Mouse (Mus musculus) MEL-GATA-1-ER (cell line): ENCODE data around the gene Mpig6b.

Experiments
- DNase-seq: peaks from one replicate; pipeline ENCODE4 v3.0.0-alpha.2; 2012; ENCODE audit warnings: low read depth; ENCODE audit errors: extremely low read depth

Gene Mpig6b

GRCm38 (mm10) chr17:35088151-35088550, 22.2 kb upstream of the Mpig6b start:
- DNase-seq = no peak

- no peak for DNase-seq
Measured at GRCm38 (mm10) chr17:35085208-35085865, 19.4 kb upstream of the Mpig6b start, which contains the start of gene Ly6g6f. Gene Ly6g6f (minus strand): TSS chr17:35085610.

GRCm38 (mm10) chr17:35083929-35084497, 18.0 kb upstream of the Mpig6b start:
- DNase-seq = no peak

GRCm38 (mm10) chr17:35082841-35083576, 17.0 kb upstream of the Mpig6b start:
- DNase-seq = no peak

- DNase-seq = peak; percentile 56
Measured at GRCm38 (mm10) chr17:35080710-35081109, 14.7 kb upstream of the Mpig6b start.

- DNase-seq = no peak
Measured at GRCm38 (mm10) chr17:35080248-35080647, 14.3 kb upstream of the Mpig6b start.

GRCm38 (mm10) chr17:35079778-35080177, 13.8 kb upstream of the Mpig6b start:
- peak; percentile 99 for DNase-seq

- DNase-seq = no peak
Measured at GRCm38 (mm10) chr17:35077786-35078233, 11.8 kb upstream of the Mpig6b start, which contains the start of gene Ly6g6d. Gene Ly6g6d (minus strand): TSS chr17:35078065.

- DNase-seq = no peak
Measured at GRCm38 (mm10) chr17:35077285-35077684, 11.3 kb upstream of the Mpig6b start.

GRCm38 (mm10) chr17:35076507-35077176, 10.7 kb upstream of the Mpig6b start, which contains the start of gene Ly6g6e:
Gene Ly6g6e (plus strand): TSS chr17:35076902.
- DNase-seq = no peak

- no peak for DNase-seq
Measured at GRCm38 (mm10) chr17:35074097-35074496, 8.1 kb upstream of the Mpig6b start.

GRCm38 (mm10) chr17:35071454-35071853, 5.5 kb upstream of the Mpig6b start:
- no peak for DNase-seq

- DNase-seq = no peak
Measured at GRCm38 (mm10) chr17:35070556-35071229, 4.7 kb upstream of the Mpig6b start.

- no peak for DNase-seq
Measured at GRCm38 (mm10) chr17:35068213-35068914, 2.4 kb upstream of the Mpig6b start.

- DNase-seq = no peak
Measured at GRCm38 (mm10) chr17:35064951-35065947, 735 bp downstream of the Mpig6b start, which contains the start of gene Ly6g6c. Gene Ly6g6c (plus strand): TSS chr17:35065388.

GRCm38 (mm10) chr17:35064378-35064877, 1.6 kb downstream of the Mpig6b start:
- no peak for DNase-seq

GRCm38 (mm10) chr17:35063466-35063865, 2.5 kb downstream of the Mpig6b start:
- no peak for DNase-seq

GRCm38 (mm10) chr17:35061299-35061698, 4.7 kb downstream of the Mpig6b start:
- DNase-seq = no peak

GRCm38 (mm10) chr17:35060737-35061297, 5.2 kb downstream of the Mpig6b start:
- no peak for DNase-seq
